Mouse (Mus musculus) E14TG2a.4 (cell line): ENCODE data around the gene Amd2.

Source experiments
- CTCF ChIP-seq: conservative IDR thresholded peaks from 2 replicates; pipeline ENCODE4 v1.5.1; 2014; ENCODE audit warnings: low read length
- POU5F1 ChIP-seq: IDR thresholded peaks from 2 replicates; pipeline ENCODE4 v1.6.1; 2014; ENCODE audit warnings: low read length, borderline replicate concordance

DNA sequence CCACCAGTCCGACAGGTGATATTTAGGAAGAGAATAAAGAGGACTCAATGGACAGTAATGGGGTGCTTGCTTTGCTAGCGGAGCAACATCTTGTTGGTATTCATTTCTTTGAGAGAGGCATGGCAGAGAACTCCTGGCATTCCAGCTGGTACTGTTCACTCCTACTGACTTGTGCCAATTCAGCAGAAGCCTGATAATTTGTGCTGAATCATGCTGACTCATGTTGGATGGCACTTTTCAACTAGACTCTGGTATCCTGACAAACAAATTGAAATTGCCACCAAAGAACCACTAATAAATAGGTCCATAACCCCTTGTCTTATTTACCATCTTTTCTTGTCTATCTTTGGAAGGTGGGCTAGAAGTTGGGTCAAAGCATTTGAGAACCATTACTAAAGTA, 25.9 kb upstream of the Amd2 start:
- no peak for TF ChIP-seq CTCF
- no peak for TF ChIP-seq POU5F1
